ENCODE assay signal across 14 mouse cellular contexts in genomic region chr2:71708886-71709285, GRCm38 (mm10).
"Had no signal": no experiment of that assay in that cellular context is flagged by ENCODE, and none has a peak within 500 bp of the region (broad histone marks: within the 10 kb centered on the region; RNA-seq: fewer than 3 reads in every experiment).

No protein-coding gene starts in this region.

- H3K4me3 ChIP-seq: kidney, embryonic 15.5 days; limb, embryonic 15.5 days; liver, embryonic 12.5 days; midbrain, embryonic 12.5 days; neural tube, embryonic 12.5 days; stomach, embryonic 15.5 days had no signal

- H3K4me1 ChIP-seq: kidney, embryonic 15.5 days; liver, embryonic 12.5 days; midbrain, embryonic 12.5 days; neural tube, embryonic 12.5 days; stomach, embryonic 15.5 days had no signal

- H3K9ac ChIP-seq: kidney, embryonic 15.5 days; limb, embryonic 15.5 days; liver, embryonic 12.5 days; lung, embryonic 14.5 days; midbrain, embryonic 12.5 days; neural tube, embryonic 12.5 days; stomach, embryonic 15.5 days had no signal

- H3K27me3 ChIP-seq: kidney, embryonic 15.5 days; limb, embryonic 15.5 days; liver, embryonic 12.5 days; megakaryocyte, embryonic 14.5 days; midbrain, embryonic 12.5 days; neural tube, embryonic 12.5 days; stomach, embryonic 15.5 days had no signal

- H3K36me3 ChIP-seq: kidney, embryonic 15.5 days; limb, embryonic 15.5 days; liver, embryonic 12.5 days; midbrain, embryonic 12.5 days; neural tube, embryonic 12.5 days; stomach, embryonic 15.5 days had no signal

- H3K27ac ChIP-seq: kidney, embryonic 15.5 days; limb, embryonic 15.5 days; liver, embryonic 12.5 days; macrophage; midbrain, embryonic 12.5 days; neural tube, embryonic 12.5 days; stomach, embryonic 15.5 days had no signal

- ATAC-seq: liver, embryonic 12.5 days had no signal

- H3K9me3 ChIP-seq: kidney, embryonic 15.5 days; limb, embryonic 15.5 days; liver, embryonic 12.5 days; midbrain, embryonic 12.5 days; neural tube, embryonic 12.5 days; stomach, embryonic 15.5 days had no signal

- DNase-seq: kidney, adult 11 months; lung, embryonic 14.5 days; lung, postnatal 10 days; right cerebral cortex, postnatal 14 days; thymus, adult 2 months; thymus, postnatal 25 days had no signal

- H3K4me2 ChIP-seq: kidney, embryonic 15.5 days; limb, embryonic 15.5 days; liver, embryonic 12.5 days; lung, embryonic 14.5 days; midbrain, embryonic 12.5 days; neural tube, embryonic 12.5 days; stomach, embryonic 15.5 days had no signal
